Mouse (Mus musculus) thymus, adult 2 months (tissue): ENCODE data around the gene Pcdh19. TPM values are rescaled to one million over a fixed set of nuclear protein-coding genes. Genes with fewer than 3 reads are reported as not detected.
A peak's percentile ranks its signal among the peaks of the same experiment; 100 is the strongest.
"Not testable (repeated sequence)": the region's sequence is repeated elsewhere in the genome, so short reads cannot be mapped to it uniquely, and the experiment has no call there.

Experiments used
- DNase-seq: peaks from one replicate; pipeline ENCODE4 v3.0.0; 2021
- H3K27ac ChIP-seq: fragments of 200-500 bp; 2 replicates; pipeline ENCODE4 v1.5.1; 2012; ENCODE audit warnings: low read length, control low read depth; ENCODE audit not compliant: control insufficient read depth, insufficient read depth
- H3K27me3 ChIP-seq: fragments of 200-500 bp; 2 replicates; pipeline ENCODE4 v1.6.1; 2012; ENCODE audit warnings: mild to moderate bottlenecking, low read length, moderate library complexity, mixed read lengths; ENCODE audit not compliant: control insufficient read depth, insufficient read depth
- H3K36me3 ChIP-seq: fragments of 200-500 bp; 2 replicates; pipeline ENCODE4 v1.6.1; 2012; ENCODE audit warnings: mild to moderate bottlenecking, low read length, moderate library complexity; ENCODE audit not compliant: control insufficient read depth, insufficient read depth
- H3K4me1 ChIP-seq: fragments of 200-500 bp; replicated peaks from 2 replicates; pipeline ENCODE4 v1.6.1; 2012; ENCODE audit warnings: low read length; ENCODE audit not compliant: control insufficient read depth, insufficient read depth
- H3K4me3 ChIP-seq: fragments of 200-500 bp; 2 replicates; pipeline ENCODE4 v1.5.1; 2012; ENCODE audit warnings: mild to moderate bottlenecking, low read length, control low read depth, moderate library complexity; ENCODE audit not compliant: control insufficient read depth, insufficient read depth
- CTCF ChIP-seq: fragments of 200-500 bp; IDR thresholded peaks from 2 replicates; pipeline ENCODE4 v1.5.1; 2012; ENCODE audit warnings: mild to moderate bottlenecking, control low read depth, low read length, moderate library complexity, borderline replicate concordance; ENCODE audit not compliant: control insufficient read depth, poor library complexity, insufficient read depth; ENCODE audit errors: extremely low read depth
- POLR2A ChIP-seq: fragments of 200-500 bp; IDR thresholded peaks from 2 replicates; pipeline ENCODE4 v1.6.1; 2012; ENCODE audit warnings: mild to moderate bottlenecking, low read length, control low read depth, moderate library complexity; ENCODE audit not compliant: control insufficient read depth, poor library complexity, insufficient read depth; ENCODE audit errors: extremely low read depth
- WGBS: fragments of 180-500 bp; shearing (Covaris S2); methylation state at CpG from one replicate; pipeline ENCODE4 v1.1.7; 2018; 5-methylcytosine and 5-hydroxymethylcytosine counted together
- polyA plus RNA-seq: library from polyadenylated mRNA; depleted of rRNA; stranded (reverse); fragments of >200 nt; gene quantifications from 2 replicates; pipeline ENCODE4 v1.2.3, GENCODE M21; 2012; rRNA removed

The Pcdh19 gene
- polyA plus RNA-seq, result 0.46 TPM in 2 replicates

GRCm38 (mm10) chrX:133688840-133689239, at the start of gene Pcdh19:
TSS of gene Pcdh19 (minus strand) at chrX:133688987.
- DNase-seq, result peak; percentile 8

GRCm38 (mm10) chrX:133735871-133736270, 47.1 kb upstream of the Pcdh19 start:
- Histone ChIP-seq H3K36me3 (no peaks in the 10 kb centered on the region), H3K4me1 (no peaks in the 10 kb centered on the region), H3K27me3 (no peaks in the 10 kb centered on the region), H3K4me3 (no peak overlapping the region), H3K27ac (no peak overlapping the region)
- no peak for DNase-seq
- TF ChIP-seq CTCF (no peak), POLR2A (no peak)
- 96% methylated on average over 2 of the region's 2 CpGs for WGBS

More at GRCm38 (mm10) chrX:133688840-133689239, at the start of gene Pcdh19:
- no peaks in the 10 kb centered on the region for H3K36me3 ChIP-seq
- H3K4me3 ChIP-seq, result peak within 1 kb of the TSS; percentile 37
- H3K4me1 ChIP-seq, result no peaks in the 10 kb centered on the region; the same call in 1 of the 2 replicates
- H3K27me3 ChIP-seq, result peaks cover 4% of the 10 kb centered on the region; the same call in 1 of the 2 replicates
- WGBS, result under 1% methylated on average over 16 of the region's 26 CpGs
- no peak within 1 kb of the TSS for H3K27ac ChIP-seq
- TF ChIP-seq CTCF (no peak), POLR2A (no peak)

DNA sequence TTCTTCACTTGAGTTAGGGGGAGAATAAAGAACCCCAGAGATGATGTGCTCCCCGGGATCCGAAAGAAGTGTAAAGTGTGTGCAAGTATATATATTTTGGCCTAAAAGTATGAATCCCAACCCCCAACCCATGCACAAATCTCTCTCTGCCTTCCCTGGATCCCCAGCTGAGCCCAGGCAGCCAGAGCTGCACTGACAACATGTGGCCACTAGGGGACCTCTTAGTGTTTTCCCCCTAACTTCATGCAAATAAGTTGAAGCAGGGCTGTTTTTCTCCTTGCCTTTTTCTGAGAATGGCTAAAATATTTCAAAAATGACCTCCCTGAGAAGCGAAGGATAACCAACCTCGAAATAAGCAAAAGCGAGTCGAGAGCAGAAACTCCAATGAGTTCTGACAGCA, 46.2 kb upstream of the Pcdh19 start:
- WGBS, result 45% methylated on average over 6 of the region's 6 CpGs
- Histone ChIP-seq H3K36me3 (no peaks in the 10 kb centered on the region), H3K27ac (no peak overlapping the region), H3K4me3 (no peak overlapping the region), H3K27me3 (no peaks in the 10 kb centered on the region), H3K4me1 (no peaks in the 10 kb centered on the region)
- TF ChIP-seq POLR2A (no peak), CTCF (peak; percentile 17; the same call in 1 of the 2 replicates)
- DNase-seq, result peak; percentile 1

DNA sequence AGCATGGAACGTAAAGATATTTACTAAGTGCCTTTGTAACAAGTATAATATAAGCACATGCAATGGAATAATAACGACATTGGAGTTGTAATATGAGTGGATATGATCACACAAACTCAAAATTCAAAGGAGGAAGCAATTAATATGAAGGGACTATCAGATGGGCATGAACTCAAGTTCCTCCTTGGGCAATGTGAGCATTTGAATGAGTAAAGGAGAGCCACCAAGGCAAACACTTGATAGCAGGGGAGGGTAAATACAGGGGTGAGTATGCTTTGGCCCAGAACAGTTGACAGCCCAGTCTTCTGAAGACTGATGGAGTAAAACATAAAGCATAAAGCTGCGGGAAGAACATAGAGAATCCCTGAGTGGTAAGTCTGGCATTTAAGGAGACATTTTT, 32.7 kb upstream of the Pcdh19 start:
- 91% methylated on average over 3 of the region's 3 CpGs for whole genome bisulfite sequencing
- Histone ChIP-seq H3K36me3 (no peaks in the 10 kb centered on the region), H3K27ac (no peak overlapping the region), H3K4me1 (no peaks in the 10 kb centered on the region), H3K27me3 (no peaks in the 10 kb centered on the region), H3K4me3 (no peak overlapping the region)
- DNase-seq, result no peak
- no peak for TF ChIP-seq POLR2A
- no peak for TF ChIP-seq CTCF

DNA sequence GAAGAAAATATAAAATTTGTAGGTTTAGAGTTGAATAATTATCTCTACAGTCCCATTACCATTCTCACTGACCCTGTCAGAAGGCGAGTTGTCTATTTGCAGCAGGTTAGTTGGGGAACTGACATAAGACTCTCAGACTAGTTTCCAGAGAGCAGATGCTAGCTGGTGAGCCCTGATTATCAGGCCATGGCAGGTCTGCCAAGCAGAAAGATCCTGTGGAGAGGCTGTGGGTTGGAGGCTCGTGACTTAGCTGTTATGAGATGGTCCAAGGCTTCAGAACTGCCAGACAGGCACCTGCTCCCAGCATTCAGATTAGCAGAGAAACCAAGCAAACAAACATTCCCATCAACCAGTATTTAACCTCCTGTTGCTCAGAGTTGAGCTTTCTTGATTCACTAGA, 21.8 kb upstream of the Pcdh19 start:
- H3K36me3 ChIP-seq, result no peaks in the 10 kb centered on the region
- H3K27ac ChIP-seq, result no peak overlapping the region
- DNase-seq, result no peak
- 66% methylated on average over 2 of the region's 2 CpGs for WGBS
- H3K4me3 ChIP-seq, result no peak overlapping the region
- TF ChIP-seq POLR2A (no peak), CTCF (no peak)
- H3K4me1 ChIP-seq, result no peaks in the 10 kb centered on the region
- H3K27me3 ChIP-seq, result no peaks in the 10 kb centered on the region

- WGBS, result 86% methylated on average over 1 of the region's 1 CpGs
- TF ChIP-seq POLR2A, result no peak
- no peaks in the 10 kb centered on the region for H3K36me3 ChIP-seq
- H3K4me1 ChIP-seq, result no peaks in the 10 kb centered on the region
- no peak overlapping the region for H3K4me3 ChIP-seq
- H3K27me3 ChIP-seq, result no peaks in the 10 kb centered on the region
- no peak for DNase-seq
- H3K27ac ChIP-seq, result no peak overlapping the region
Observed at GRCm38 (mm10) chrX:133702902-133703301, 14.1 kb upstream of the Pcdh19 start.

- DNase-seq, H3K27ac ChIP-seq: not testable (repeated sequence)
- WGBS, result 90% methylated on average over 2 of the region's 4 CpGs
Observed at GRCm38 (mm10) chrX:133697871-133698270, 9.1 kb upstream of the Pcdh19 start.

More at GRCm38 (mm10) chrX:133697871-133698270, 9.1 kb upstream of the Pcdh19 start:
- H3K4me1 ChIP-seq, H3K27me3 ChIP-seq, H3K36me3 ChIP-seq, H3K4me3 ChIP-seq: not testable (repeated sequence)
